Mouse (Mus musculus): ENCODE results near the gene Vmn1r139. TPM values are rescaled to one million over a fixed set of nuclear protein-coding genes. Genes with fewer than 3 reads are reported as not detected.

The Vmn1r139 gene
- polyA plus RNA-seq (2012; rRNA removed) = 0.41 and 0.54 TPM in 2 replicates

GRCm38 (mm10) chr7:22068757-22069156 is at the start of gene Vmn1r139:
Vmn1r139 (plus strand) TSS chr7:22069057.

GRCm38 (mm10) chr7:22028797-22029196 is 40.1 kb upstream of the Vmn1r139 start, which contains the start of gene Vmn1r138:
Vmn1r138 (minus strand) TSS chr7:22028897.

GRCm38 (mm10) chr7:22056205-22056604 is 12.7 kb upstream of the Vmn1r139 start, which contains the start of gene Gm6176:
Gm6176 (minus strand) TSS chr7:22056305.

GRCm38 (mm10) chr7:22118145-22118544 is 49.3 kb downstream of the Vmn1r139 start, which contains the start of gene Gm16451:
Gm16451 (minus strand) TSS chr7:22118245.

GRCm38 (mm10) chr7:22134641-22135040 is 65.8 kb downstream of the Vmn1r139 start, which contains the start of gene Gm10666:
Gm10666 (minus strand) TSS chr7:22134741.

Other genes starting within 250 kb of the Vmn1r139 start
- not detected in 2 replicates for gene Vmn1r135, start 236.7 kb upstream of the Vmn1r139 start, polyA plus RNA-seq (2012; rRNA removed)
- not detected in 2 replicates for gene Gm5725, start 224.8 kb upstream of the Vmn1r139 start, polyA plus RNA-seq (2012; rRNA removed)
- gene Gm5891, start 147.8 kb upstream of the Vmn1r139 start, polyA plus RNA-seq (2012; rRNA removed) = not detected in 2 replicates
- gene Vmn1r137, start 74.5 kb upstream of the Vmn1r139 start, polyA plus RNA-seq (2012; rRNA removed) = not detected in 2 replicates
- not detected in 2 replicates for gene Vmn1r138, start 40.2 kb upstream of the Vmn1r139 start, polyA plus RNA-seq (2012; rRNA removed)
- not detected in 2 replicates for gene Gm6176, start 12.8 kb upstream of the Vmn1r139 start, polyA plus RNA-seq (2012; rRNA removed)
- gene Gm16451, start 49.2 kb downstream of the Vmn1r139 start, polyA plus RNA-seq (2012; rRNA removed) = not detected in 2 replicates
- not detected in 2 replicates for gene Gm10666, start 65.7 kb downstream of the Vmn1r139 start, polyA plus RNA-seq (2012; rRNA removed)
- not detected in 2 replicates for gene Vmn1r142, start 95.0 kb downstream of the Vmn1r139 start, polyA plus RNA-seq (2012; rRNA removed)
- gene Vmn1r143, start 120.3 kb downstream of the Vmn1r139 start, polyA plus RNA-seq (2012; rRNA removed) = not detected in 2 replicates
- not detected in 2 replicates for gene Gm8653, start 132.2 kb downstream of the Vmn1r139 start, polyA plus RNA-seq (2012; rRNA removed)
- not detected in 2 replicates for gene Gm8453, start 160.4 kb downstream of the Vmn1r139 start, polyA plus RNA-seq (2012; rRNA removed)